Mouse (Mus musculus): Measurements from ENCODE around the gene Adm. TPM values are rescaled to one million over a fixed set of nuclear protein-coding genes. Genes with fewer than 3 reads are reported as not detected.

The Adm gene
- polyA plus RNA-seq, 1 experiment from 2014 or later: 12.5 TPM

Other genes with a start within 250 kb of the Adm start
- 38.5 and 38.9 TPM in 2 replicates for gene Sbf2, start 12.7 kb upstream of the Adm start, polyA plus RNA-seq (2015; fragmentation: Nextera tagmentation; extraction: Ambion mirVana)
- gene Ampd3, start 140.5 kb downstream of the Adm start, polyA plus RNA-seq (2015; fragmentation: Nextera tagmentation; extraction: Ambion mirVana): 7.1 and 9.8 TPM in 2 replicates
- gene Rnf141, start 216.8 kb downstream of the Adm start, polyA plus RNA-seq (2015; fragmentation: Nextera tagmentation; extraction: Ambion mirVana): 30.2 and 30.8 TPM in 2 replicates
- 6.5 and 9.1 TPM in 2 replicates for gene Lyve1, start 235.6 kb downstream of the Adm start, polyA plus RNA-seq (2015; fragmentation: Nextera tagmentation; extraction: Ambion mirVana)